Mouse (Mus musculus) small intestine, adult 2 months (tissue): Measurements from ENCODE around the gene Dlk1. TPM values are rescaled to one million over a fixed set of nuclear protein-coding genes. Genes with fewer than 3 reads are reported as not detected.

Experiments
- H3K27ac ChIP-seq: fragments of 200-500 bp; 2 replicates; pipeline ENCODE4 v1.5.1; 2012; ENCODE audit warnings: low read depth, low read length, control low read depth, inconsistent platforms; ENCODE audit not compliant: insufficient read depth
- H3K27me3 ChIP-seq: fragments of 200-500 bp; 2 replicates; pipeline ENCODE4 v1.6.1; 2012; ENCODE audit warnings: mild to moderate bottlenecking, moderate library complexity, low read length, inconsistent platforms; ENCODE audit not compliant: control insufficient read depth, insufficient read depth
- H3K36me3 ChIP-seq: fragments of 200-500 bp; 2 replicates; pipeline ENCODE4 v1.6.1; 2012; ENCODE audit warnings: mild to moderate bottlenecking, low read length, control low read depth, inconsistent platforms; ENCODE audit not compliant: control insufficient read depth, insufficient read depth
- H3K4me1 ChIP-seq: fragments of 200-500 bp; 2 replicates; pipeline ENCODE4 v1.6.1; 2012; ENCODE audit warnings: low read length, inconsistent platforms, mixed read lengths; ENCODE audit not compliant: control insufficient read depth, insufficient read depth, insufficient read length
- H3K4me3 ChIP-seq: fragments of 200-500 bp; 2 replicates; pipeline ENCODE4 v1.5.1; 2012; ENCODE audit warnings: low read depth, mild to moderate bottlenecking, control low read depth, inconsistent platforms, low read length, moderate library complexity
- CTCF ChIP-seq: fragments of 200-500 bp; IDR thresholded peaks from 2 replicates; pipeline ENCODE4 v1.5.1; 2012; ENCODE audit warnings: low read depth, mild to moderate bottlenecking, control low read depth, inconsistent platforms, low read length, moderate library complexity, mixed read lengths; ENCODE audit not compliant: insufficient replicate concordance, insufficient read length; ENCODE audit errors: extremely low read depth
- POLR2A ChIP-seq: fragments of 200-500 bp; IDR thresholded peaks from 2 replicates; pipeline ENCODE4 v1.6.1; 2012; ENCODE audit warnings: low read depth, mild to moderate bottlenecking, control low read depth, inconsistent platforms, low read length, moderate library complexity
- WGBS: fragments of 180-500 bp; shearing (Covaris S2); methylation state at CpG from one replicate; pipeline ENCODE4 v1.1.7; 2018; 5-methylcytosine and 5-hydroxymethylcytosine counted together
- polyA plus RNA-seq: library from polyadenylated mRNA; depleted of rRNA; stranded (reverse); fragments of >200 nt; gene quantifications from 2 replicates; pipeline ENCODE4 v1.2.3, GENCODE M21; 2012

Dlk1 gene
- polyA plus RNA-seq, 1 experiment = 0.18 TPM

DNA sequence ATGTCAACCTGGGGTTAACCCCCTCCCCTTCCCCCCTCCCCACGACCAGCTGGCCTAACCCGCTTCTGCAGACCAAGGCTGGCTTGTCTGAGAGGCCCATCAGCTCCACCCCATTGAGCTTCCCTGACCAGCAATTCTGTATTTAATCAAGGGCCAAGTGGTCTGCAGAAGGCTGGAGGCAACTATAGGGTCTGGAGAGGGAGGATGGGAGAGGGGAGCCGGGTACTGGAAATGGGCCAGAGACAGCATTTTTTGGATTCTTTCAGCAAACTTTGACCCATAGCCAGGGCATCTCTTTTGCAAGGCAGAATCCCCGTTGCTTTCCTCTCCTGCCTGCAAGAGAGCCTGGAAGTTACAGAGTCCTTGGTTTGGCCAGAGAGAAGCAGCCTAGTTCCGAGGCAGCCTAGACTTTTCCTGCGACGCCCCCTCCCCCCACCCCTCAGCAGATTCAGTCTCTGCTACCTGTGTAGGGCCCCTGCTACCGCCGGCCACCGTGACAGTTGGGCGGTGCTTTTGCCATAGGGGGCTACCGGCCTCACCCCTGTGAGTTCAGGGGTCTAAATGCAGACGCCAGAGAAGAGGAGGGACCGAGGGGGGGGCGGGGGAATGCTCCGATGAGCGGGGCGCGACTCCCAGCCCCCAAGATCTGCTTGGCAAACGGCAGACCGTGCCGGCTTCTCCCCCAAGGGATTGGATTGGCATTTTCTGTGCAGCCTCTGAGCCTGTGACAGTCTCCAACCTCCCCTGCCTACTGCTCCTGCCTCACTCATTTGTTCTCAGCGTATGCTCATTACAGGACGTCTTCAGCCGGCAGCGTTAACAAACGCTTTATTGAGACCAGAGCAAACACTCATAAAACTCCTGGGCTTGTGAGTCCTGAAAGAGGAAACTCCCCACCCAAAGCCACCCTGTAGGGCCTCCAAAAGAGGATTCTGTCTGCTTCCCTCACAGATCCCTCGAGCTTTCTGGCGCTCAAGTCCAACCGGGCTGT, 2.9 kb upstream of the Dlk1 start:
- Histone ChIP-seq H3K4me3 (no peak overlapping the region), H3K27me3 (peaks cover 18% of the 10 kb centered on the region), H3K4me1 (no peaks in the 10 kb centered on the region), H3K27ac (no peak overlapping the region), H3K36me3 (no peaks in the 10 kb centered on the region)
- 3% methylated on average over 29 of the region's 30 CpGs for WGBS
- no peak for TF ChIP-seq CTCF
- TF ChIP-seq POLR2A = no peak

DNA sequence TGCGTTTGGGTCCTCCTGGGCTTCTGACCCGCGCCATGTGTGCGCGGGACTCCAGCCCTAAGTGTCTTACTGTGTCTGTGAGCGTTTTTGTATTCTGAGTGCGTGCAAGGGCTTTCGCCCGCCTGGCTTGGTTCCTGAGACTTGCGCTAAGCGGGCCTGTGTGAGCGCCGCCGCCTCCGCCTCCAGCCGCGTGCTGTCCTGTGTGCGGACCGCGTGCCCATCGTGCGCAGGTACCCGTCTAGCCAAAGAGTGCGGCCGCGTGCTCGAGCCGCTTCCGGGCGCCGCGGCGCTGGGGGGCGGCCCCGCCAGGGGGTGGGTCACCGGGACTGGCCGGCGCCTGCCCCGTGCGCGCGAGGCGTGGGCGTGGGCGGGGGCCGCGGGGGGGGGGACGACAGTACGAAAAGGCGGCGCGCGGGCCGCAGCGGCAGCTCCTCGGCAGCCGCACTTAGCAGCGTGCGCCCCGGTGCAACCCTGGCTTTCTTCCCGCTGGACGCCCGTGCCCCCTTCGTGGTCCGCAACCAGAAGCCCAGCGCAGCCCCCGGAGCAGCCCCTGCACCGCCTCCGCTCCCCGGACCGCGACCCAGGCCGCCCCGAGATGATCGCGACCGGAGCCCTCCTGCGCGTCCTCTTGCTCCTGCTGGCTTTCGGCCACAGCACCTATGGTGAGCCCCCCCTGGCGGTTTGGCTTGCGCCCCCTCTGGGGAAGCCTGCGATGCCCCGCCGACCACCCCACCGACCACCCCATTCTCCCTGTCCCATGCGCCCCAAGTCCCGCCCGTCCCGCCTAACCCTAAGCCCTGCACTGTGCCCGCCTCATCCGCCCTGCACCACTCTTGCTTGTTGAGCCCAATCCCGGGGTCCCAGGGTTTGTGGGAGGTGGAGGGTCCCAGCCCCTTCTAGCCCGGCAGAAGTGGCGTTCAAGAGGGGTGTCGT, 708 bp downstream of the Dlk1 start:
- no peaks in the 10 kb centered on the region for H3K36me3 ChIP-seq
- 7% methylated on average over 93 of the region's 96 CpGs for WGBS
- no peak for TF ChIP-seq POLR2A
- no peak for TF ChIP-seq CTCF
- H3K27ac ChIP-seq = no peak overlapping the region
- no peak overlapping the region for H3K4me3 ChIP-seq
- no peaks in the 10 kb centered on the region for H3K4me1 ChIP-seq
- peaks cover 23% of the 10 kb centered on the region for H3K27me3 ChIP-seq

DNA sequence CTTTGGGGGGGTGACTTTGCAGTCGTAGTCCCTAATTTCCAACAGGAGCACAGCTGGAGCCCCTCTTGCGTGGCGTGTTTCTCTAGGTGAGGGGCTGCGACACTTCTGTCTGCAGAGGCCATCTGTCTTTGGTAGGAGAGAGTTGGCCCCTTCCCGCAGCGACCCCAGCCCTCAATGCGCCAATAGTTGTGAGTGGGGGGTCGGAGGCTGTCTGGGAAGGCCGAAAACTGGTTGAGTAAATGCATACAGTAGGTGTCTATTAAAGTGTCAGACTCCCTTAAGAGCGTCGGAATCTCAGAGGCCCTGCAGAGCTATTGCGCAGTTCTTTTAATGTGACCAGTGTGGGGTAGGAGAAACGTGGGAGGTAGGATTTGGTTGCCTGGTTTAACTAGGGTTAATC, 1.5 kb downstream of the Dlk1 start:
- TF ChIP-seq POLR2A (no peak), CTCF (no peak)
- H3K27me3 ChIP-seq = peaks cover 27% of the 10 kb centered on the region
- 59% methylated on average over 13 of the region's 13 CpGs for WGBS
- H3K36me3 ChIP-seq = no peaks in the 10 kb centered on the region
- H3K27ac ChIP-seq = no peak overlapping the region
- no peaks in the 10 kb centered on the region for H3K4me1 ChIP-seq
- no peak overlapping the region for H3K4me3 ChIP-seq

DNA sequence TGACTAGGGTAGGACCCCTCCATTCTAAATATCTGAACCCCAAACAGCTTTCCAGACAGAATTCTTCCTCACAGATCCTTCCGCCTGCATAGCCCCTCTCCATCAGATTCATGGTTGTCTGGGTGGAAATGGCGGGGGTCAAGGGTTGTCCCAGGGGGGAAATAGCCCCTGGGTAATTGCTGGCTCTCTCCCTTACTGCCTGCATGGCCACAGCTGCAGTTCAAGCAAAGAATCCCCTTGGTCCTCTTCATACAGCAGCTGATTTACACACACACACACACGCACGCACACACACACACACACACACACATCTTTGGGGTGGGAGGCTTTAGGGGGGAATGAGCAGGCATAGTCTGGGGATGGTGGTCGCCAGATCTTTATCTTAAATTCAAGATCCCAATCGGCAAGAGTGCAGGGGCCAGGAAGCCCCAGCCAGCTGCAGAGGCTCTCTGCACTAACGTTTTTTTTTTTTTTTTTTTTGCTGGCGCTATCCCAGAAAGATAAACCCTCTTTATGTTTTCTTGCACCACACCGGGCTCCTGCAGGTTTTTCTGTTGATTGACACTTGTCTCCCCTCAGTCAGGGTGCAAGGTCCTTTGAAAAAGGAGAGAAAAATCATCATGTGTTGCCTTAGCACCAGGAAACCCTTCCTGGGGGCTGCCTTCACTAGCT, 4.0 kb downstream of the Dlk1 start:
- WGBS = 26% methylated on average over 9 of the region's 9 CpGs
- Histone ChIP-seq H3K4me3 (no peak overlapping the region), H3K4me1 (no peaks in the 10 kb centered on the region), H3K36me3 (no peaks in the 10 kb centered on the region), H3K27ac (no peak overlapping the region), H3K27me3 (peaks cover 19% of the 10 kb centered on the region)
- TF ChIP-seq POLR2A = no peak
- TF ChIP-seq CTCF = no peak

DNA sequence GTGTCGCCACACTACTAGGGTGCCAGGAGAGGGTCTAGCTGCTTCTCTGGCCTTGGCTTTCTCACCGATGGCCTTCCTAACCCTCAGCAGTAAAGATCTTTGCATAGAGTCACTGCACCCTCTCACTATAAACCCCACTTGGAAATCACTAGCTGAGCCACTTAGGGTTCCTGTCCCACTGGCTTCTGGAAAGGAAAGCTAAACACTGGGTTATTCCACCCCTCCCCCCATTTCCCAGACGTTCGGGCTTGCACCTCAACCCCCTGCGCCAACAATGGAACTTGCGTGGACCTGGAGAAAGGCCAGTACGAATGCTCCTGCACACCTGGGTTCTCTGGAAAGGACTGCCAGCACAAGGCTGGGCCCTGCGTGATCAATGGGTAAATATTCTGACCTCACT, 5.2 kb downstream of the Dlk1 start:
- WGBS = 46% methylated on average over 8 of the region's 8 CpGs
- no peak overlapping the region for H3K27ac ChIP-seq
- no peak overlapping the region for H3K4me3 ChIP-seq
- peaks cover 13% of the 10 kb centered on the region for H3K27me3 ChIP-seq
- no peaks in the 10 kb centered on the region for H3K4me1 ChIP-seq
- no peaks in the 10 kb centered on the region for H3K36me3 ChIP-seq
- no peak for TF ChIP-seq POLR2A
- no peak for TF ChIP-seq CTCF

DNA sequence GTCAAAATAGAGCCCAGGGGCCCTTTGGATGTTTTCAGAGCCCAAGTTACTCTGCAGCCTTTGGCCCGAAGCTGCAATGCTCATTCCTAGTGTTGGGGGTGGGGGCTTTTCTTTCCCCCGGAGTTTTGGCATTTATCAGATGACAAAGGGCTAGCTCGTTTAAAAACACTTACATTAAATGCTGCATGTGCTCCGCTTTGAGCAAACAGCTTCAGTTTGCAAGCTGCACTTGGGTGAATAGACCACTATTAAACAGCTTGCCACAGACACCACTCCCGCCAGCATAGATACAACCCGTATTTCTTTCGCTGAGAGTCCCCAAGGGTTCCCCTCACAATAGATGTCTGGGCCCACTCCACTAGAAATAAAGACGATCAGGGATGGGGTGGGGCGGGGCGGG, 6.3 kb downstream of the Dlk1 start:
- Histone ChIP-seq H3K27me3 (peaks cover 8% of the 10 kb centered on the region; the same call in 1 of the 2 replicates), H3K4me1 (no peaks in the 10 kb centered on the region), H3K27ac (no peak overlapping the region), H3K4me3 (no peak overlapping the region), H3K36me3 (no peaks in the 10 kb centered on the region)
- TF ChIP-seq CTCF (no peak), POLR2A (no peak)
- WGBS = 42% methylated on average over 10 of the region's 10 CpGs
